Mouse (Mus musculus) cerebellum, adult 2 months (tissue): Measurements from ENCODE around the gene Dynlt1a. TPM values are rescaled to one million over a fixed set of nuclear protein-coding genes. Genes with fewer than 3 reads are reported as not detected.
"Not testable (repeated sequence)": the region's sequence is repeated elsewhere in the genome, so short reads cannot be mapped to it uniquely, and the experiment has no call there.

Experiments
- DNase-seq, 2 experiments: peaks; one replicate each; pipeline ENCODE4 v3.0.0; 2021
- H3K27ac ChIP-seq: fragments of 200-500 bp; 2 replicates; pipeline ENCODE4 v1.5.1; 2012; ENCODE audit warnings: low read length, control low read depth, inconsistent platforms; ENCODE audit not compliant: insufficient read depth
- H3K27me3 ChIP-seq: fragments of 200-500 bp; 2 replicates; pipeline ENCODE4 v1.6.1; 2012; ENCODE audit warnings: inconsistent platforms, mild to moderate bottlenecking, low read length, moderate library complexity; ENCODE audit not compliant: control insufficient read depth, insufficient read depth
- H3K4me1 ChIP-seq: fragments of 200-500 bp; 2 replicates; pipeline ENCODE4 v1.6.1; 2011; ENCODE audit warnings: low read length; ENCODE audit not compliant: control insufficient read depth, insufficient read depth
- H3K4me3 ChIP-seq: fragments of 200-500 bp; replicated peaks from 2 replicates; pipeline ENCODE3; 2011; ENCODE audit warnings: mild to moderate bottlenecking, low read depth, low read length, control low read depth; ENCODE audit not compliant: insufficient read depth
- WGBS: fragments of 180-500 bp; shearing (Covaris S2); methylation state at CpG from one replicate; pipeline ENCODE4 v1.1.7; 2018; 5-methylcytosine and 5-hydroxymethylcytosine counted together
- polyA plus RNA-seq: library from polyadenylated mRNA; depleted of rRNA; stranded (reverse); fragments of >200 nt; gene quantifications from 2 replicates; pipeline ENCODE4 v1.2.3, GENCODE M21; 2012; rRNA removed

Dynlt1a gene
- polyA plus RNA-seq, 1 experiment = 18.7 TPM

DNA sequence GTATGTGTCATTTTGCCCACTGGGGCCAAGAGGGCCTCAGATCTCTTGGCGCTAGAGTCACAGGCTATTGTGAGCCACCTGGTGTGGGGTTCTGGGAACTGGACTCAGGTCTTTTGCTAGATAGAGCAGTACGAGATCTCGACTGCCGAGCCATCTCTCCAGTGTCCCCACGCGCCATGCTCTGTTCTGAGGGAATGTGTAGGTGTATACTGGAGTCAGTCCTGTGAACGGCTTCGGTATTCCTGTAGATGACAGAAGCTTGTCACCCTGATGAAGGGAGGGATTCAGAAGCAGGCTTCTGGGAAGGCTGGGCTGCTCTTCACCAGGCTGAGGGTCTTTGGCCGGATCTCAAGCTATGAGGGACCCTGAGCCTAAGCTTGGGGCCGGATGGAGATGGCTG is 37.5 kb downstream of the Dynlt1a start:
- H3K4me3 ChIP-seq, H3K27ac ChIP-seq, H3K4me1 ChIP-seq, H3K27me3 ChIP-seq, DNase-seq: not testable (repeated sequence)
- 82% methylated on average over 10 of the region's 10 CpGs for WGBS

DNA sequence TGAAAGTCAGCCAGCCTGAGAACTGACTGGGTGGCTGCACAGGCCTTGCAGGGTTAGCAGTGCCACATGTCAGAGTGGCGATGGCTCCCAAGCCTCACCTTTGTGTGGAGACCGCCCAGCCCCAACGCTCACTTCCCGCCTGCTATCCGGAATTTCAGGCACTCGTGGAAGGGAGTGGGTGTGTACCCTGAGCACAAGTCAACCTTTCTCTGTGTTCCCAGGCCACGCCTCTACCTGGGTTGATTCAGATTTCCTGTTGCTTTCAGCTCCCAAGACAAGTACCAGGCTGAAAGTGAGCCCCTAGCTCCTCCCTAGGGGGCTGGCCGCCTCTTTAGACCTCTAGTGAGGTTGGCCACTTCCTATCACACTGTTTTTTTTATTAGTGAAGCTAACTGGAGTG is 38.1 kb downstream of the Dynlt1a start:
- H3K27me3 ChIP-seq, H3K4me1 ChIP-seq, H3K4me3 ChIP-seq, H3K27ac ChIP-seq, DNase-seq: not testable (repeated sequence)
- 76% methylated on average over 8 of the region's 8 CpGs for WGBS

DNA sequence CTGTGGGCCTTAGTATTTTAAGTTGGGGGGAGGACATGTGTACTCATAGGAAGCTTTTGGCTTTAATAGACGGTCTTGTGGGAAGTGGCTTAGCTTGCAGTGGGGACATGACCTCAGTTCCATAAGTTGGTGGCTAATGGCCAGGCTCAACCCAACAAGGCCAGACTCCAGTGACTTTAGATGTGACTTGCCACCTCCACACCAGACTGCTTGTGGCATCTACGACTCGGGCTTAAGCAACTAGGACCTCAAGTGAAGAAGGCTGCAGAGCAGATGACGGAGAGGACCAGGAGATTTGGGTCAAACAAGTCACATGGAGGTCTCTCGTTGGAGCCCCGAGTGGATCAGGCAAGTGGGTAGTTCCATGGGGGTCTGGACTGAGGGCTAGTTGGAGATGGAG is 42.6 kb downstream of the Dynlt1a start:
- WGBS = 92% methylated on average over 6 of the region's 6 CpGs
- H3K4me3 ChIP-seq, H3K4me1 ChIP-seq, H3K27ac ChIP-seq, H3K27me3 ChIP-seq: not testable (repeated sequence)
- peak in 1 of 2 experiments; percentile 10 for DNase-seq

DNA sequence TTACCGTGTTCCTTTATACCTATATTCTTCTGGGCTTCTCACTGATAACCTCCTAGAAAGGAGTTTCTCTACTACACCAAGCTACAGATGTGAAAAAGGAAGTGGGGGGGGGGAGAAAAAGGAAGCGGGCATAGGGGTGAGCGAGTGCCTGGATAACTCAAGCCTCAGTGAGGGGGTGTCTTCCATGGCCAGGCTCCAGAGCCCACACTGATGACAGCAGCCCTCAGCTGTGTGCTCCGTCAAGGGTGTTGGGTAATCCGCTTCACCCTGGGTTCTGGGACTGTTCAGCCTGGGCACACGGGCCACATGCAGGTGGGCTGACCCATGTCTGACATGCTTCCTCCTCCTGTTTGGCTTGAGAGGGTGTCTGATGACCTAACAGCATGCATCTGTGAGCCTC is 45.3 kb downstream of the Dynlt1a start:
- H3K27me3 ChIP-seq, H3K4me3 ChIP-seq, H3K4me1 ChIP-seq, H3K27ac ChIP-seq: not testable (repeated sequence)
- peak in 1 of 2 experiments; percentile 5 for DNase-seq
- WGBS = 88% methylated on average over 6 of the region's 6 CpGs

DNA sequence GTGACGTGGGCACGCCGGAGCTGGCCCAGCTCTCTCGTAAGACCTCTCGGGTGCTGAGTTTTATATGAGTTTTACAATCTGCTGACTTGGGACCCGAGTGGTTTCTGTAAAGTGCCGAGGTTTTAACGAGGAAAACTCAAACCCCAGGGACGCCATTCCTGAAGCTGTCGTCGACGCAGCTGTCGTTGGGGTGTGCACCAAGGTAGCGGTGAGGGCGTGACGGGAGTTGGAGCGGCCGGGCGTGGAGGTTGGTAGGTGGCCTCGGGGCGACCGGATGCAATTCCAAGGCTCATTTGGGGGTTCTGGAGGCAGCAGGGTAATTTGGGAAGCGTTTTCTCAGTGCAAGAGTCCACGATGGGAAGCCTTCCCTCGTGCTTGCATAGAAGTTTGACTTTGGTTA is 46.5 kb downstream of the Dynlt1a start:
- not testable (repeated sequence) for H3K27ac ChIP-seq, DNase-seq, H3K4me1 ChIP-seq, H3K27me3 ChIP-seq
- peak overlapping the region; percentile 30 for H3K4me3 ChIP-seq
- under 1% methylated on average over 25 of the region's 25 CpGs for WGBS

DNA sequence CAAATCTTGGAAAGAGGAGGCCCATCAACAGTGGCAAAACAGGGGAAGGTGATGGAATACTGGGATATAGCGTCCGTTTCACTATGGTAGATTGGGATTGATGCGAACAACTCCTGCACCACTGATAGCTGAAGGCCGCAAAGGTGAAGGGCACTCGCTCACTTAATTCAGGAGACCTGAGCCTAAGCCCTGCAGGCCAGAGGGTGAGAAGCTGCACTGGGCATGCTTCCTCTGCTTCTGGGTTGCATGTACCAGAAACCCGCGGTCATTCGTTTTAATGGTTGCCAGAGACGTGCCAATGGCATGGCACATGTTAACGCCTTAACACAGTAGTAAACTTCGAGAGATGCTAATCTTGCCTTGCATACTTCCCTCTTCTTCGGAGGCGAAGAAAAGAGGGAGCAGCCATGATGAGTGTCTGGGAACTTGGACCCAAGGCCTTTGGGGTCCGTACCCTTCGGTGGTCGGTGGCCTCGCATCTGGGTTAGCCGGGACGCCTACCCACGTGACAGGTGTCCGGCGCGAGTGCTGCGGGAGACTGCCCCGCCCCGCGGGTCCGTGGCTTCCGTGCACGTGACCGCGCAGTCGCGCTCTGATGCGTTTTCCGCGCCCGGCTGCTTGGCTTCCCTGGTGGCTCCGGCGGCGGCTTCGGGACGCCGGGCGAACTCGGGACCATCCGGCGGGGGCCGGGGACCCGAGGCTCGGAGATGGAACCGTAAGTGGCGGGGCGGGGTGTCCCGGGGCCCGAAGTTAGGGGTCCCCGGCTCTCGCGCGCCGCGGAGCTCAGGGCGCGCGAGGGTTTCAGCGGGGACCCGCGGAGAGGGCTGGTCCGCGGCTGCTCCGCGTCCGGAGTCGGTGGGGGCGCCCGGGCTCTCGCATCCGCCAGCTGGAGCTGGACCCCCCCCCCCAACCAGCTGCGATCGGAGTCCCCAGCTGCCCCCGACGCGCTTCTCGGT is 47.1 kb downstream of the Dynlt1a start:
- not testable (repeated sequence) for H3K27me3 ChIP-seq, H3K27ac ChIP-seq, H3K4me1 ChIP-seq
- WGBS = under 1% methylated on average over 69 of the region's 84 CpGs
- peak; percentile 40 to 60 for DNase-seq
- peak overlapping the region; percentile 42 for H3K4me3 ChIP-seq

DNA sequence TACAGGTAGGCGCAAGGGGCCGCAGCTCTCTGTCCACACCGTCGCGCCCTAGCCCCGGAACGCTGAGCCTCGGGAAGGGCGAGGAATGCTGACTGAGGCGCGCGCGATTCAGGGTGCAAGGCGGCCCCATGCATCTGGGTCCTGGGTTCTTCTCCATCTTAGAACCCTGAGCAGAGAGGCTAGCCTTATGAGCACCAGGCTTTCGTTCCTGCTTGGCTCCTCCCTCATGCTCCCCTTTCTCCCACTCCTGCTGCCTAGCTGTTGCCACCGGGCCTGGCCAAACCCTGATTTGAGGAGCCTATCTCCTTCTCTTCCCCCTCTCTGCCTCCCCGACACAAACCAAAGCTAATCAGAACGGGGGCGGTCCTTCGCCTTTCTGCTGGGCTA is 60.2 kb downstream of the Dynlt1a start:
- H3K4me1 ChIP-seq, H3K27me3 ChIP-seq, H3K4me3 ChIP-seq: not testable (repeated sequence)
- WGBS = 2% methylated on average over 20 of the region's 20 CpGs
- 0 out of 2 replicates have a peak overlapping the region, but pooled peaks have one; percentile 81 for H3K27ac ChIP-seq
- peak; percentile 77 to 85 for DNase-seq

DNA sequence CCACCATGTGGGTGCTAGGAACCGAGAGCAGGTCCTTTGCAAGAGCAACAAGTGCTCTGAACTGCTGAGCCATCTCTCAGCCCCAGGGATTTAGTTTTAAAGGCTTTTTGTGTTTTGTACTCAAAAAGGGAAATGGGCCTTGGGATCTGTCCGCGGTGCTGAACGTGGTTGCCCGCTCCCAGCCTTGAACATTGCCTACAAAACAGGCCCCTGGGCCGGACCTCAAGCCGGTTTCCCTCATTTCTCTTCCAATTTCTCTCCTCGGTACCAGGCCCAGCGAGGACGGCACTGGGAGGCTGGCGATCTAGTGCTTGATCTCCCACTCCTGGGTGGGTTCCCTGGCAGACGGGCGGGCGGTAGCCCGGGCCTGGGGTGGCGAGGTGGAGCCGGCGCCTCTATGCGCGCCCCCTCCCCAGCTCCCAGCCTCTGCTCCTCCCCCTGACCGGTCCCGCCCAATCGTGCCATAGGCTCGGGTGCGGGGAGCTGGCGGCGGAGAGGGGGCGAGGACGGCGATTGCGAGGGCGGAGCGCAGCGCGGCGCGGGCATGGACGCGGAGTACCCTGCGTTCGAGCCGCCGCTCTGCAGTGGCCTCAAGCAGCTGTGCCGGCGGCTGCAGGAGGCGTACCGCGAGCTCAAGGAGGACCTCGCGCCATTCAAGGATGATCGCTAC is 60.8 kb downstream of the Dynlt1a start, which contains the start of gene Tmem181a:
Tmem181a (plus strand) TSS at position 461 of the 670 bp plus-strand sequence.
- H3K27me3 ChIP-seq, H3K4me1 ChIP-seq: not testable (repeated sequence)
- 4% methylated on average over 10 of the region's 51 CpGs for WGBS
- DNase-seq = peak in 1 of 2 experiments; percentile 41
- Histone ChIP-seq H3K4me3 (peak within 1 kb of the TSS; percentile 44), H3K27ac (0 out of 2 replicates have a peak within 1 kb of the TSS, but pooled peaks have one; percentile 81)

Other genes starting within 250 kb of the Dynlt1a start
- gene Serac1, start 237.8 kb downstream of the Dynlt1a start, polyA plus RNA-seq = 20.7 and 21.8 TPM in 2 replicates
- gene Gtf2h5, start 237.7 kb downstream of the Dynlt1a start, polyA plus RNA-seq = 67.4 and 72.4 TPM in 2 replicates
- 144 and 151 TPM in 2 replicates for gene Tulp4, start 211.1 kb downstream of the Dynlt1a start, polyA plus RNA-seq
- gene Tmem181a, start 60.6 kb downstream of the Dynlt1a start, polyA plus RNA-seq = 83.8 and 86.6 TPM in 2 replicates
- 160 and 183 TPM in 2 replicates for gene Dynlt1b, start 112.6 kb upstream of the Dynlt1a start, polyA plus RNA-seq